Mouse (Mus musculus) liver (tissue): ENCODE measurements at regions not wholly inside any gene's neighbourhood (a gene's known extent, or its start where the extent isn't known, plus 50 kb on each side); places are given as distances from the start of the nearest gene placed in this dataset.

Experiments used
- DNase-seq: peaks from one replicate; pipeline ENCODE4 v3.0.0-alpha.2; 2020; ENCODE audit warnings: mixed read lengths

DNA sequence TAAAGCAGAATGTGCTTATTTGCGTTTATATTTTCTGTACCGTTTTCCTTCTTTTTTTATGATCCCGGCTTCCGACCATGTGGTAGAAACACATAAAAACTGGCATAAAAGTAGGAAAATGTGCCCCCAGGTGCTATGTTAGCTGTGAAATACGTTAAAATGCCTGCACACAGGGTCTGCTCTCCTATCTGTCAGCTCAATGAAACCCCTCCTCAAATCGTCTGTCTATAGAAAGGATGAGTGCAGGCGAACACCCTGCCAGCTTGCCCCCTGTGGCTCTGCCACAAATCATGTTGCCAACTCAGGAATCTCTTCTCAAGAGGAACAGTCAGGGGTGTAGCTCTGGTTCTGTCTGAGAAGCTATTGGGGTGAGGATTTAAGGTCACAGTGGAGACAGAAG lies 78.4 kb upstream of the Gria1 start:
- DNase-seq = no peak

DNA sequence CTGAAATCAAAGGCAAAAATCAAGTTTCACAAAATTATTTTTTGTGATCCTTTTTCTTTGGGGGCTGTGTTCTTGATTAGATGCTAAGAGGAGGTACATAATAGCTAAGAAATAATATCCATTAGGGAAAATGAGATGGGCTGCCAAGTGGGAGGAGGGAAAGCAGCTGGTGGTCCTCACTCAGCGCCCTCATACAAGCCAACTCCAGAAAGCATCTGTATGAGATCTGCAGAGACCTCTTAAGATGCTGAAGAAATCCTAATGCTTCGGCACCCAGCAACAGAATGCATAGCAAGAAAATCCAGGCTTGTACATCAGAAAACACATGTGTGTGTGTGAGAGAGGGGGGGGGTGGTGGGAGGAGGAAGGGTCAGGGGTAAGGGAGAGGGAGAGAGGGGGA lies 58.8 kb upstream of the Gria1 start:
- DNase-seq = no peak

- no peak for DNase-seq
Observed at GRCm38 (mm10) chr11:56957824-56958223, 53.4 kb upstream of the Gria1 start.
